Mouse (Mus musculus) embryonic facial prominence, embryonic 13.5 days (tissue): ENCODE results near the gene Cldn18. TPM values are rescaled to one million over a fixed set of nuclear protein-coding genes. Genes with fewer than 3 reads are reported as not detected.

Source experiments
- polyA plus RNA-seq: library from polyadenylated mRNA; unstranded; fragments of >200 nt; fragmentation: Nextera tagmentation; extraction: Ambion mirVana; gene quantifications from 2 replicates; pipeline ENCODE4 v1.2.1, GENCODE M21; 2015

Cldn18 gene
- polyA plus RNA-seq, 1 experiment from 2014 or later: 0.15 TPM

Other genes starting within 250 kb of the Cldn18 start
- gene Armc8, start 148.4 kb downstream of the Cldn18 start, polyA plus RNA-seq: 21.7 and 23.7 TPM in 2 replicates
- 31.6 and 31.7 TPM in 2 replicates for gene Dbr1, start 141.5 kb downstream of the Cldn18 start, polyA plus RNA-seq
- not detected in 2 replicates for gene A4gnt, start 104.8 kb downstream of the Cldn18 start, polyA plus RNA-seq
- 26.4 and 31.7 TPM in 2 replicates for gene Dzip1l, start 87.8 kb downstream of the Cldn18 start, polyA plus RNA-seq
- 1.6 and 1.7 TPM in 2 replicates for gene Sox14, start 158.9 kb upstream of the Cldn18 start, polyA plus RNA-seq